Mouse (Mus musculus): ENCODE measurements at regions not wholly inside any gene's neighbourhood (a gene's known extent, or its start where the extent isn't known, plus 50 kb on each side); places are given as distances from the start of the nearest gene placed in this dataset.

- TF ChIP-seq CTCF (IDR thresholded peaks at IDR 0.05; ENCODE audit: borderline replicate concordance, extremely low read depth, insufficient read depth, insufficient read length) (no peak), POLR2A (IDR thresholded peaks at IDR 0.05; ENCODE audit: borderline replicate concordance, extremely low read depth, insufficient read depth, insufficient read length, poor library complexity, severe bottlenecking) (no peak)
Measured at GRCm38 (mm10) chr2:56714568-56714967, 409.2 kb downstream of the Nr4a2 start.
